Mouse (Mus musculus): ENCODE measurements at regions not wholly inside any gene's neighbourhood (a gene's known extent, or its start where the extent isn't known, plus 50 kb on each side); places are given as distances from the start of the nearest gene placed in this dataset.

DNA sequence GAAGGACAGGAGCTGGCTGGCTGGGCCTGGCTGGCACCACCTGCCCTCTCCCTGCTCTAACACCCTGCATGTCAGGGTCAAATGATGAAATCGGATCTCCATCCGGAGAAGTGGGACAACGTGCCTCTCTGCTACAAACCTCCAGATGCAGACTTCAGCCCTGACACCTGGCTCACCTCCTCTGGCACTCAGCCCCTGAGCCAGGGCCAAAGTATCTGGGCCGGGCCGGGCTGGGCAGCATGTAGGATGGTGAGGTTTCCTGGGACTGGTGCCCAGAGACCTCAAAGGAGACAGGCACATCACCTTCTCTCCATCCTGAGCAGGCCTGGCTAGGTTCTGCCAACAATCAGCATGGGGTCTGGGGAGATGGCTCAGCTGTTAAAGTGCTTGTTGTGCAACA lies 113.5 kb downstream of the Tfcp2l1 start:
- no peaks in the 10 kb centered on the region for H3K36me3 ChIP-seq (replicated peaks; ENCODE audit: control insufficient read depth, insufficient read depth, low read length)
- H3K9me3 ChIP-seq (replicated peaks; ENCODE audit: control insufficient read depth, low read length) = peaks cover 7% of the 10 kb centered on the region; the same call in 1 of the 2 replicates
- WGBS = 61% methylated on average over 5 of the region's 5 CpGs

DNA sequence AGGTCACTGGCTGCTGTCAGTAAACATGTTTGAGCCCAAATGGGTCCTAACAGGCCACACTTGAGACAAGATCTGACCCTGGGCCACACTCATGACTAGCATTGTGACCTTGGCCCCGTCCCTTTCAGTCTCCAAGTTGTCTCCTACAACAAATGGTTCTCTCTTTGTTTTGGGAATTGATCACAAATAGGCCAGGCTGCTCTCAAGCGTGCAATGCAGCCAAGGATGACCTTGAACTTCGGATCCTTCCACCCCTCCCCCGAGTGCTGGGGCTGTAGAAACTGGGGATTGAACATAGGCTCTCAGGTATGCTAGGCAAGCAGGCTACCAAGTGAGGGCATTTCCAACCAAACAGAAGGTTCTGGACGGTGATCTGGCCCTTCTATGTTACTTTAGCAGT lies 120.5 kb downstream of the Tfcp2l1 start:
- Histone ChIP-seq H3K27me3 (ENCODE audit: control insufficient read depth, insufficient read depth, low read length) (no peaks in the 10 kb centered on the region), H3K4me2 (ENCODE audit: low read depth, low read length) (no peak overlapping the region), H3K4me1 (ENCODE audit: control insufficient read depth, insufficient read depth) (no peaks in the 10 kb centered on the region), H3K9me3 (replicated peaks; ENCODE audit: control insufficient read depth, low read length) (0 out of 2 replicates have a peak, but pooled peaks cover 2% of the 10 kb centered on the region), H3K27ac (ENCODE audit: low read depth) (no peak overlapping the region), H3K36me3 (replicated peaks; ENCODE audit: control insufficient read depth, insufficient read depth, low read length) (no peaks in the 10 kb centered on the region), H3K9ac (replicated peaks; ENCODE audit: low read depth, low read length) (no peak overlapping the region), H3K4me3 (ENCODE audit: low read depth, low read length) (no peak overlapping the region)
- WGBS = 78% methylated on average over 5 of the region's 5 CpGs
- DNase-seq (ENCODE audit: low spot score) (no peak), ATAC-seq (ENCODE audit: insufficient read depth, low read depth) (no peak)
- TF ChIP-seq CTCF (IDR thresholded peaks at IDR 0.05; ENCODE audit: low read depth) (no peak), EP300 (IDR thresholded peaks at IDR 0.05; ENCODE audit: low read depth) (no peak)

More for the DNA sequence above, 113.5 kb downstream of the Tfcp2l1 start:
- no peak overlapping the region for H3K27ac ChIP-seq (ENCODE audit: low read depth)
- no peak overlapping the region for H3K9ac ChIP-seq (replicated peaks; ENCODE audit: low read depth, low read length)
- no peak overlapping the region for H3K4me2 ChIP-seq (ENCODE audit: low read depth, low read length)
- ATAC-seq (ENCODE audit: insufficient read depth, low read depth) = no peak
- peaks cover 6% of the 10 kb centered on the region; the same call in 1 of the 2 replicates for H3K4me1 ChIP-seq (ENCODE audit: control insufficient read depth, insufficient read depth)
- H3K27me3 ChIP-seq (ENCODE audit: control insufficient read depth, insufficient read depth, low read length) = no peaks in the 10 kb centered on the region
- DNase-seq (ENCODE audit: low spot score) = no peak
- TF ChIP-seq EP300 (IDR thresholded peaks at IDR 0.05; ENCODE audit: low read depth) (no peak), CTCF (IDR thresholded peaks at IDR 0.05; ENCODE audit: low read depth) (no peak)
- no peak overlapping the region for H3K4me3 ChIP-seq (ENCODE audit: low read depth, low read length)

DNA sequence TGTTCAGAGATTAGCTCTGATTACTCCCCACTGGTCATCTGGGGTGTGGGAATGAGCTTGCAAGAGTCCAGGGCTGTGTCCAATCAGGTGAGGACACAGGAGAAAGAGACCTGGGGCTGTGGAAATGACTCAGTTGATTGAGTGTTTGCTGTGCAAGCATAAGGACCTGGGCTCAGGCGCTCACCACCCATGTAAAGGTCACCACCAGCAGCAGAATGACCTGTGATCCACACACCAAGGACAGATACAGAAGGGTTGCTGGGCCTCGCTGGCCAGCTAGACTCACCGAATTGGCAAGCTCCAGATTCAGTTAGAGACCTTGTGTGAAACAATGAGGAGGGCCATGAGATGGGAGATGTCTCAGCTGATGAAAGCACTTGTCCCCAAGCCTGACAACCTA lies 125.1 kb downstream of the Tfcp2l1 start:
- Histone ChIP-seq H3K36me3 (replicated peaks; ENCODE audit: control insufficient read depth, insufficient read depth, low read length) (no peaks in the 10 kb centered on the region), H3K4me3 (ENCODE audit: low read depth, low read length) (no peak overlapping the region), H3K4me2 (ENCODE audit: low read depth, low read length) (no peak overlapping the region), H3K27me3 (ENCODE audit: control insufficient read depth, insufficient read depth, low read length) (no peaks in the 10 kb centered on the region), H3K9me3 (replicated peaks; ENCODE audit: control insufficient read depth, low read length) (no peaks in the 10 kb centered on the region), H3K27ac (ENCODE audit: low read depth) (no peak overlapping the region), H3K4me1 (ENCODE audit: control insufficient read depth, insufficient read depth) (0 out of 2 replicates have a peak, but pooled peaks cover 5% of the 10 kb centered on the region), H3K9ac (replicated peaks; ENCODE audit: low read depth, low read length) (no peak overlapping the region)
- TF ChIP-seq CTCF (IDR thresholded peaks at IDR 0.05; ENCODE audit: low read depth) = no peak
- ATAC-seq (ENCODE audit: insufficient read depth, low read depth) (no peak), DNase-seq (ENCODE audit: low spot score) (no peak)
- WGBS = 82% methylated on average over 3 of the region's 3 CpGs

DNA sequence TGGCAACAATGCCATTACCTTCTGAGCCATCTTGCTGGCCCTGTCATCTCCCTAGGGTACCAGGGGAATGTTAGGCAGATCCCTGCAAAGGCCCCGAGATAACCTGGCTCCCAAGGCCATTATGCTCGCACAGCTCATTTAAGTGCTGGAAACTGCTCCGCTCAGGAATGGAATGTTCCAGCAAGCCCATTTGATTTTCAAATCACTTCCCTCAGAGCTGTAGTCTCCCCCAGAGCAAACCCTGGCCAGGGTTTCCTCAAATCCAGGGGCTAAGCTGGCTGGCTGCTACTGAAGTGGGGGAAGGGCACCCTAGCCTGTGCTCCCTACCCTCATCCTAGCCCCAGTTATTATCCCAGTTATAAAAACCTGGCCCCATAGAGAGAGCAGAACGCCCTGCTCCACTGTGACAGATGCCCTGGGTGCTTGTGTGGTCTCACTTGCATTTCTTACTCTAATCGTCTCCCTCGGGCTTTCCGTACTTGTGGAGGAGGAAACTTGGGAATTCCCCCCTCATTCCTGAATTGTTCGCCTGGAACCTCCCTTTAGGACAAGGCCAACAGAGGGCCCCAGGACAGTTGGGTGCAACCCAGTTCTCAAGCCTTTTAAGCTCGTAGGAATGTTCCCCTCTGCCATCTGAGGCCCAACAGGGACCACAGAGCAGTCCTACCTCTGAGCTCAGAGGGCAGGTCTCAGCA lies 128.6 kb downstream of the Tfcp2l1 start:
- Histone ChIP-seq H3K27ac (ENCODE audit: low read depth) (no peak overlapping the region), H3K9ac (replicated peaks; ENCODE audit: low read depth, low read length) (no peak overlapping the region), H3K27me3 (ENCODE audit: control insufficient read depth, insufficient read depth, low read length) (no peaks in the 10 kb centered on the region), H3K4me2 (ENCODE audit: low read depth, low read length) (no peak overlapping the region), H3K9me3 (replicated peaks; ENCODE audit: control insufficient read depth, low read length) (no peaks in the 10 kb centered on the region), H3K4me3 (ENCODE audit: low read depth, low read length) (no peak overlapping the region), H3K4me1 (ENCODE audit: control insufficient read depth, insufficient read depth) (0 out of 2 replicates have a peak, but pooled peaks cover 5% of the 10 kb centered on the region), H3K36me3 (replicated peaks; ENCODE audit: control insufficient read depth, insufficient read depth, low read length) (no peaks in the 10 kb centered on the region)
- DNase-seq (ENCODE audit: low spot score) (peak; percentile 32), ATAC-seq (ENCODE audit: insufficient read depth, low read depth) (peak; percentile 73; the same call in 1 of the 2 replicates)
- TF ChIP-seq EP300 (IDR thresholded peaks at IDR 0.05; ENCODE audit: low read depth) (no peak), CTCF (IDR thresholded peaks at IDR 0.05; ENCODE audit: low read depth) (no peak)
- 28% methylated on average over 9 of the region's 9 CpGs for WGBS

DNA sequence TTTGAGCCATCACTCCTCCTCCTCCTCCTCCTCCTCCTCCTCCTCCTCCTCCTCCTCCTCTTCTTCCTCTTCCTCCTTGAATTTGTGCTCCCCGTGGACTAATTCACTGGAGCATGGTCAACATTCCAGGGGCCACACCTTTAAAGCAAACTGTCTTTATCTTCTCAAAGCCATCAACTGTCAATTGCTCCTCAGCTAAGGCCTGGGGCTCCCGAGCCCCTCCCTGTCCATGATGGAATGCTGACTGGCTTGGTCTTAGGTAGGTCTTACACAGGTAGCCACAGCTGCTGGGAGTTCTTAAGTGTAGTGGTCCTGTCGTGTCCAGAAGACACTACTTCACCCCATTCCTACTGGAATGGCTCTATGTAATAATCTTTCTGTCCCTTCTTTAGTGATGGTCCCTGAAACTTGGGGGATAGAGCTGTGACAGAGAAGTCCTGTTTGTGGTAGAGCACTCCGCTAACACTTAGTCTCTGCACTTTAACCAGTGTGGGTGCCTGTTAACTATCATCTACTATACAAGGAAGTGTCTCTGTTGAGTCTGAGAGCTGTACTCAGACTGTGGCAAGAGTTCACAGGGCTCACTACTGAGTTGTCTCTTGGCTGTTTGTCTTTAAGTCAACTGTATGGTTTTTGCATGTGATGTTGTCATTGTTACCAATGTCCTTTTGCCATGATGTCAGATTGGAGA lies 129.7 kb downstream of the Tfcp2l1 start:
- H3K4me2 ChIP-seq (ENCODE audit: low read depth, low read length) = no peak overlapping the region
- 65% methylated on average over 3 of the region's 4 CpGs for WGBS
- H3K27ac ChIP-seq (ENCODE audit: low read depth) = no peak overlapping the region
- DNase-seq (ENCODE audit: low spot score) (no peak), ATAC-seq (ENCODE audit: insufficient read depth, low read depth) (no peak)
- H3K4me1 ChIP-seq (ENCODE audit: control insufficient read depth, insufficient read depth) = 0 out of 2 replicates have a peak, but pooled peaks cover 5% of the 10 kb centered on the region
- no peaks in the 10 kb centered on the region for H3K36me3 ChIP-seq (replicated peaks; ENCODE audit: control insufficient read depth, insufficient read depth, low read length)
- H3K9ac ChIP-seq (replicated peaks; ENCODE audit: low read depth, low read length) = no peak overlapping the region
- H3K9me3 ChIP-seq (replicated peaks; ENCODE audit: control insufficient read depth, low read length) = no peaks in the 10 kb centered on the region
- no peak overlapping the region for H3K4me3 ChIP-seq (ENCODE audit: low read depth, low read length)
- H3K27me3 ChIP-seq (ENCODE audit: control insufficient read depth, insufficient read depth, low read length) = no peaks in the 10 kb centered on the region
- no peak for TF ChIP-seq CTCF (IDR thresholded peaks at IDR 0.05; ENCODE audit: low read depth)
